Mouse (Mus musculus) embryonic facial prominence, embryonic 11.5 days (tissue): ENCODE data around the gene Lats2. TPM values are rescaled to one million over a fixed set of nuclear protein-coding genes. Genes with fewer than 3 reads are reported as not detected.

Experiments
- ATAC-seq: fragments of 200-750 bp; cut with Nextera tagmentation; replicated peaks from 2 replicates; pipeline ENCODE4 v1.8.0; 2017; ENCODE audit warnings: low read depth; ENCODE audit not compliant: insufficient number of reproducible peaks, low FRiP score, low TSS enrichment
- DNase-seq: peaks from one replicate; pipeline ENCODE4 v3.0.0-alpha.2; 2015; ENCODE audit warnings: low spot score
- H3K27ac ChIP-seq: fragments of 300-500 bp; sonication (generic); replicated peaks from 2 replicates; pipeline ENCODE4 v1.5.1; 2014; ENCODE audit warnings: mild to moderate bottlenecking, low read depth, low read length, control low read depth
- H3K27me3 ChIP-seq: fragments of 300-500 bp; sonication (generic); 2 replicates; pipeline ENCODE4 v1.6.1; 2014; ENCODE audit warnings: mild to moderate bottlenecking, low read length, moderate library complexity, mixed read lengths; ENCODE audit not compliant: control insufficient read depth, insufficient read depth
- H3K36me3 ChIP-seq: fragments of 300-500 bp; sonication (generic); replicated peaks from 2 replicates; pipeline ENCODE4 v1.6.1; 2014; ENCODE audit warnings: low read depth, mild to moderate bottlenecking, low read length, moderate library complexity, mixed read lengths; ENCODE audit not compliant: control insufficient read depth, insufficient read depth
- H3K4me1 ChIP-seq: fragments of 300-500 bp; sonication (generic); 2 replicates; pipeline ENCODE4 v1.6.1; 2014; ENCODE audit warnings: low read length, mixed read lengths; ENCODE audit not compliant: control insufficient read depth, insufficient read depth
- H3K4me2 ChIP-seq: fragments of 300-500 bp; sonication (generic); 2 replicates; pipeline ENCODE4 v1.6.1; 2014; ENCODE audit warnings: low read depth, mild to moderate bottlenecking, control low read depth, low read length, moderate library complexity
- H3K4me3 ChIP-seq: fragments of 300-500 bp; sonication (generic); 2 replicates; pipeline ENCODE4 v1.5.1; 2014; ENCODE audit warnings: low read depth, low read length, control low read depth
- H3K9ac ChIP-seq: fragments of 300-500 bp; sonication (generic); replicated peaks from 2 replicates; pipeline ENCODE4 v1.6.1; 2014; ENCODE audit warnings: mild to moderate bottlenecking, control low read depth, low read length
- H3K9me3 ChIP-seq: fragments of 300-500 bp; sonication (generic); replicated peaks from 2 replicates; pipeline ENCODE4 v1.6.1; 2016; ENCODE audit warnings: mild to moderate bottlenecking, low read length, inconsistent platforms, mixed read lengths; ENCODE audit not compliant: control insufficient read depth
- WGBS: fragments of 180-500 bp; shearing (Covaris S2); extraction: QIAGEN DNeasy Blood & Tissue Kit; methylation state at CpG from one replicate; pipeline ENCODE4 v1.1.7; 2014; 5-methylcytosine and 5-hydroxymethylcytosine counted together
- polyA plus RNA-seq: library from polyadenylated mRNA; unstranded; fragments of >200 nt; fragmentation: Nextera tagmentation; extraction: Ambion mirVana; gene quantifications from 2 replicates; pipeline ENCODE4 v1.2.1, GENCODE M21; 2014

Lats2 gene
- polyA plus RNA-seq, 1 experiment from 2014 or later, result 14.0 TPM

- Histone ChIP-seq H3K4me3 (no peak overlapping the region), H3K27me3 (no peaks in the 10 kb centered on the region), H3K9ac (no peak overlapping the region), H3K4me2 (no peak overlapping the region), H3K36me3 (no peaks in the 10 kb centered on the region), H3K27ac (no peak overlapping the region), H3K4me1 (no peaks in the 10 kb centered on the region), H3K9me3 (no peaks in the 10 kb centered on the region)
- no peak for ATAC-seq
- 89% methylated on average over 6 of the region's 6 CpGs for WGBS
- DNase-seq, result no peak
These were observed 47.1 kb downstream of the Lats2 start for GRCm38 (mm10) chr14:57711059-57711458.

- Histone ChIP-seq H3K27me3 (no peaks in the 10 kb centered on the region), H3K4me2 (no peak overlapping the region), H3K4me1 (no peaks in the 10 kb centered on the region), H3K27ac (no peak overlapping the region), H3K4me3 (no peak overlapping the region), H3K36me3 (no peaks in the 10 kb centered on the region), H3K9me3 (no peaks in the 10 kb centered on the region), H3K9ac (no peak overlapping the region)
- DNase-seq (no peak), ATAC-seq (no peak)
- WGBS, result 60% methylated on average over 10 of the region's 10 CpGs
These were observed 49.0 kb downstream of the Lats2 start for GRCm38 (mm10) chr14:57709171-57709570.

- ATAC-seq (no peak), DNase-seq (no peak)
- Histone ChIP-seq H3K4me2 (no peak overlapping the region), H3K4me3 (no peak overlapping the region), H3K4me1 (no peaks in the 10 kb centered on the region), H3K9ac (no peak overlapping the region), H3K9me3 (no peaks in the 10 kb centered on the region), H3K27me3 (no peaks in the 10 kb centered on the region), H3K27ac (no peak overlapping the region), H3K36me3 (no peaks in the 10 kb centered on the region)
- 88% methylated on average over 7 of the region's 7 CpGs for WGBS
These were observed 49.6 kb downstream of the Lats2 start for GRCm38 (mm10) chr14:57708580-57708979.

- peak overlapping the region; percentile 40 for H3K9ac ChIP-seq
- H3K4me2 ChIP-seq, result no peak overlapping the region
- no peak overlapping the region for H3K27ac ChIP-seq
- H3K36me3 ChIP-seq, result no peaks in the 10 kb centered on the region
- WGBS, result 53% methylated on average over 18 of the region's 18 CpGs
- DNase-seq (no peak), ATAC-seq (no peak)
- no peaks in the 10 kb centered on the region for H3K27me3 ChIP-seq
- H3K4me3 ChIP-seq, result no peak overlapping the region
- no peaks in the 10 kb centered on the region for H3K4me1 ChIP-seq
- no peaks in the 10 kb centered on the region for H3K9me3 ChIP-seq
These were observed 50.9 kb downstream of the Lats2 start for GRCm38 (mm10) chr14:57707100-57707893.

GRCm38 (mm10) chr14:57706760-57707099 lies 51.5 kb downstream of the Lats2 start:
- Histone ChIP-seq H3K27me3 (no peaks in the 10 kb centered on the region), H3K36me3 (no peaks in the 10 kb centered on the region), H3K4me1 (no peaks in the 10 kb centered on the region), H3K4me2 (no peak overlapping the region), H3K9me3 (no peaks in the 10 kb centered on the region), H3K9ac (no peak overlapping the region), H3K4me3 (no peak overlapping the region), H3K27ac (no peak overlapping the region)
- ATAC-seq (no peak), DNase-seq (no peak)
- WGBS, result 96% methylated on average over 4 of the region's 4 CpGs

GRCm38 (mm10) chr14:57705759-57706158 lies 52.4 kb downstream of the Lats2 start:
- no peak for DNase-seq
- H3K9ac ChIP-seq, result no peak overlapping the region
- no peak overlapping the region for H3K4me3 ChIP-seq
- no peak overlapping the region for H3K4me2 ChIP-seq
- H3K27ac ChIP-seq, result no peak overlapping the region
- no peak for ATAC-seq
- H3K27me3 ChIP-seq, result no peaks in the 10 kb centered on the region
- H3K9me3 ChIP-seq, result no peaks in the 10 kb centered on the region
- WGBS, result 89% methylated on average over 4 of the region's 4 CpGs
- H3K36me3 ChIP-seq, result no peaks in the 10 kb centered on the region
- H3K4me1 ChIP-seq, result no peaks in the 10 kb centered on the region

GRCm38 (mm10) chr14:57705075-57705474 lies 53.1 kb downstream of the Lats2 start:
- Histone ChIP-seq H3K36me3 (no peaks in the 10 kb centered on the region), H3K27me3 (no peaks in the 10 kb centered on the region), H3K4me1 (no peaks in the 10 kb centered on the region), H3K27ac (no peak overlapping the region), H3K9ac (no peak overlapping the region), H3K4me2 (no peak overlapping the region), H3K4me3 (no peak overlapping the region), H3K9me3 (no peaks in the 10 kb centered on the region)
- no peak for DNase-seq
- WGBS, result 81% methylated on average over 4 of the region's 4 CpGs
- ATAC-seq, result no peak

- no peak overlapping the region; the same call in 1 of the 2 replicates for H3K27ac ChIP-seq
- H3K27me3 ChIP-seq, result no peaks in the 10 kb centered on the region
- H3K9me3 ChIP-seq, result no peaks in the 10 kb centered on the region
- no peaks in the 10 kb centered on the region; the same call in none of the 2 replicates for H3K36me3 ChIP-seq
- H3K9ac ChIP-seq, result no peak overlapping the region; the same call in 1 of the 2 replicates
- WGBS, result 40% methylated on average over 12 of the region's 12 CpGs
- H3K4me3 ChIP-seq, result no peak overlapping the region
- DNase-seq, result peak; percentile 69
- no peaks in the 10 kb centered on the region for H3K4me1 ChIP-seq
- no peak overlapping the region for H3K4me2 ChIP-seq
- ATAC-seq, result peak; percentile 77; the same call in 1 of the 2 replicates
These were observed 56.2 kb downstream of the Lats2 start for GRCm38 (mm10) chr14:57701915-57702477.
